Mouse (Mus musculus): ENCODE results near the gene Vangl2. TPM values are rescaled to one million over a fixed set of nuclear protein-coding genes. Genes with fewer than 3 reads are reported as not detected.

The Vangl2 gene
- total RNA-seq (2021) = 10 to 100 TPM; 12.3 to 12.4 TPM

GRCm38 (mm10) chr1:172028394-172029275 lies at the start of gene Vangl2:
TSS of gene Vangl2 (minus strand) at chr1:172028444.
- DNase-seq = no peak

GRCm38 (mm10) chr1:172077981-172078380 lies 49.7 kb upstream of the Vangl2 start:
- no peak for DNase-seq

- no peak for DNase-seq
Measured at GRCm38 (mm10) chr1:172072604-172073003, 44.4 kb upstream of the Vangl2 start.

- no peak for DNase-seq
Measured at GRCm38 (mm10) chr1:172071556-172071955, 43.3 kb upstream of the Vangl2 start.

- DNase-seq = no peak
Measured at GRCm38 (mm10) chr1:172070227-172070626, 42.0 kb upstream of the Vangl2 start.

GRCm38 (mm10) chr1:172064613-172065141 lies 36.4 kb upstream of the Vangl2 start:
- DNase-seq = no peak

- no peak for DNase-seq
Measured at GRCm38 (mm10) chr1:172063291-172064023, 35.2 kb upstream of the Vangl2 start.

- no peak for DNase-seq
Measured at GRCm38 (mm10) chr1:172062101-172062500, 33.9 kb upstream of the Vangl2 start.

GRCm38 (mm10) chr1:172061217-172061616 lies 33.0 kb upstream of the Vangl2 start:
- no peak for DNase-seq

DNA sequence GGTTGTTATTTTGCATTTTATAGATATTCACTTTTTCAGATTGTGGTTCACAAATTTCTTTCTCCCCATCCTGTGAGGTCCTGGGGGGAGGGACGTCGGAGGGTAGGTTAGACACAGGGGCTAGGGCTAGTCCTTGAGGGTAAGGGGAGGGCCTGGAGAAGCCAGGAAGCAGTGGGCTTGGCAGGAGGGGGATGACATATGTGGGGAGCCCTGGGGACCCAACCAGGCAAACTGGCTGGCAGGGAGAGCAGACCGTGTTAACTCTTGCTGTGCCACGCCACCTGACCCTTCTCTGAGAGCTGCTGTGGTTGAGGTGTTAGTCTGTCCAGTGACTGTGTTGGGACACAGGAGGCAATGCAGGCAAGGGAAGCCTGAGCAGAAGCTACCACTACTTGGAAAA lies 32.4 kb upstream of the Vangl2 start:
- no peak for DNase-seq

GRCm38 (mm10) chr1:172058874-172059273 lies 30.6 kb upstream of the Vangl2 start:
- no peak for DNase-seq

DNA sequence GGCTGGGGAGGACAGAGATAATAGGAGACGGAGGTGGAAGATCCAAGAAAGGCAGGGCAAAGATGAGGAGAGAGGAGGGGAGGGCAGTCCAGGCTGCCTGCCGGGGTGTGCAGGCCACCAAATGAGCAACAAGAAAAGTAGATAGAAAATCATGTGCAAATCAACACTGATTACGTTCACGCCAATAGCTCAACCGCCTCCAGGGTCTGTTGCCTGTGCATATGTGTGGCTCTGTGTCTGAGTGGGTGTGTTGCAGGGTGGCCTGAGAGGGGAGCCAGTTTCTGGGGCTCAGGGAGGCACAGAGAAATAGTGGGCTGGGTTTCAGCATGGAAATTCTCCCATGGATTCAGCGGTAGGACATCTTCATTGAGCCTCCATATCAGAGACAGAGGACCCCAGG lies 30.1 kb upstream of the Vangl2 start:
- no peak for DNase-seq

DNA sequence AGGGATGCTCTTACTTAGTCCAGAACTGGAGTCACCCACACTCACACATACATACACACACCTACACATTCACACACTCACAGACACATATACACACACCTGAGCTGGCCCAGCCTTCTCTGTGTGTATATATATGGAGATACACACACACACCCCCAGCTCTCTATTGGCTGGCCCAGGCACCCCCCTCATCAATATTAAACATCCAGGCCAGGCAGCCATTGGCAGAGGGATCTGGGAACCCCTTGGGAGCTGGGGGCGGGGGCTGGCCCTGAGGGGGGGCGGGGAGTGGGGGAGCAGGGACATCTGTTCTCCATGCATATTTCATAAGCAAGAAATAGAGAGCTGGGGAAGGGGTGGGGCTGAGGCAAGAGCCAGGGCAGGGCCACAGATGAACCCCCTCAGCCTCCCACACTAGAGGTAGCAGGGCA lies 29.3 kb upstream of the Vangl2 start, which contains the start of gene Nhlh1:
Gene Nhlh1 (minus strand): TSS at position 83 of the 431 bp plus-strand sequence.
- DNase-seq = no peak

DNA sequence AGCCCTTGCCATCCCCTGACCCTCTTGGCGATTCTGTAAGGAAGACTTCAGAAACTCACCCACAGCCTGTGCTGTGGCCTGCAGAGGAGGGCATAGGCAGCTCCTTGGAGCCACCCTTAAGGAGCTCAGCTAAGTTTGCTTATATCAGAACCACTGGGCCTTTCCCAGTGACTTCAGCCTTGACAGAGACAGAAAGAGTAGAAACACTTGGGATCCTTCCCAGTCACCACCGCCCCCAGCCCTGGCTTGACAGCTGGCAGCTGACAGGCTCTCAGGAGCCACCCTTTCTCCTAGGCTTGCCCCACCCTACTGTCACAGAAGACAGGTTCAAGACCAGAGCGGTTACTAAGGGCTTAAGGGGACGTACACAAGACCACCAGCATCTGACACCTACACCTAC lies 28.0 kb upstream of the Vangl2 start:
- DNase-seq = no peak

DNA sequence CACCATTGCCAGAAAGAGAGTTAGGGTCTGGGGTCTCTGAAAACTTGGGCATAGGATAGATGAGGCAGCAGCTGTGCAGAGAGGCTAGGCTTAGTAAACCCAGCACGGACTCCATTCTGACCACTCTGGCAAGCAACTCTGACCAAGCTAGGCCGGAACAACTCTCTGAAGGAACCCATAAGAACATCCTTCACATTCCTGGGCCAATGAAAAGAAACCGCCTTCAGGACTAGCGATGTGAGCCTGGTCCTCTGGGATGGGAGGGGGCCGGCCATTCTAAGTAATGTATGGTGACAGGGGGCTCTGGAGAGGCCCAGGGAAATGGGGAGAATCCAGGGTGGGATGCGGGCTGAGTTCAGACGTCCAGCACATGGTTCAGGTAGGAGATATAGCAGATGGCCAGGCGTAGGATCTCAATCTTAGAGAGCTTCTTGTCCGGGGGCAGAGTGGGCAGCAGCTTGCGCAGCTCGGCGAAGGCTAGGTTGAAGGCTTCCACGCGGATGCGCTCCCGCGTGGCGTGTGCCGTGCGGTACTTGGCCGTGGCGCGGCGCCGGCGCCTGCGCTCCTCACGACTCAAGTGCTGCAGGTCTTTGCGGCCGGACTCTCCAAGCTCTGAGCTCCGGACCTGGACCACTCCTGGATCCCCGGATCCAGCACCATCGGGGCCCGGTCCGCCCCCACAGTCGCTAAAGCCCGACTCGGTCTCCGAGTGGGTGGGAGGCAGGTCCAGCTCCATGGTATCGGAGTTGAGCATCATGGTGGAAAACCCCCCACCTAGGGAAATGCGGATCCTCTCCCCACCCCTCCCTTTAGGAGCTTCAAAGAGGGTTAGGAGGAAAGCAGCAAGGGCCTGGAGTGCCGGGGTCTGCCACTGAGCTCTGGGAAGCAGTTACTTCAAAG lies 25.5 kb upstream of the Vangl2 start:
- no peak for DNase-seq

DNA sequence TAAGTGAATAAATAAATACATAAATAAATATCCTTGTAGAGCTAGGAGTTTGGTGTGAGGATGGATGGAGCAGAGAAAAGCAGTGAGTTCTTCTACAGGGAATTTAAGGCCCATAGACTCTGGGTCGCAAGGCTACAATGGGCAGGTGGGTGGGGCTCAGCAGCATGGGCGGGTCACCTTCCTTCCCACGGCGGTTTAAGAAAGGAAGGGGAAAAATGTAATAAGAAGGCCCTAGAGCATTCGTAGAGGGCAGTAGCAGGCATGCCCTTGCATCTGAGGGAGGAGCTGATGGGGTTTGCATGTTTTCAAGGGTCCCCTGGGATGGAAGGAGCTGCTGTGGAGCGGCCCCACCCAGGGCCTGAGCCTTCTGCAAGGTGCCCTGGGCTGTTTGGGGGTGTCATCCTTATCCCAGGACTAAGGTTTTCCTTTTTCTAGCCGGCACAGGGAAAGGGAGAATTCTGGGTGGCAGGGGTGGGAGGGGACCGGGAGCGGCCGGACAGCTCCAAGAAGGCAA lies 24.6 kb upstream of the Vangl2 start:
- DNase-seq = no peak

DNA sequence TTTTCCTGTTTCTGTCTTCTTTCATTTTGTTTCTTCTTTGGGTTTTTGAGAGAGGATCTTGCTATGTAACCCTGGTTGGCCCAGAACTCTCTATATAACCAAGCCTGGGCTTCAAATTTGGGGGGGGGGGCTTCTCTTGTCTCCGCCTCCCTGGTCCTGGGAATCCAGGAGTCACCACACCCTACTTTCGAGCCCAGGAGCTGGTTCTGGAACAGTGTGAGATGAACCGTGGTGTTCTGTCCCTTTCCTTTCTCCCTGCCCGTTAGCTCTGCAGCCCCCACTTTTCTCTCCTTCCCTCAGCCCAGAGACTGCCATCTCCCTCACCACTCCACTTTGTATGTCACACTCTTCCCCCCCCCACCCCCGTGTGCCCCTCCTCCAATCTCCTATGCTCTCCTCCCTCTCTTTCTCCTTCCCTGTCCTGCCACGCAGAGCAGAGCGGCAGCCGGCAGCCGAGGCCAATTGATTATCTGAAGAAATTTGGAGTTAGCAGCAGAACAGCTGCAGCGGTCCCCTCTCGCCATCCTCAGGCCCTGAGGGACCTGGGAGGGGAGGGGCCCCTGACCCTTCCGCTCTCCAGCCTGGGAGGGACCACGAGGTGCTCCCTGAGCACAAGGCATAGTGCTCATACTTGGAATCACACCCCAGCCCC lies 21.0 kb upstream of the Vangl2 start:
- DNase-seq = no peak

DNA sequence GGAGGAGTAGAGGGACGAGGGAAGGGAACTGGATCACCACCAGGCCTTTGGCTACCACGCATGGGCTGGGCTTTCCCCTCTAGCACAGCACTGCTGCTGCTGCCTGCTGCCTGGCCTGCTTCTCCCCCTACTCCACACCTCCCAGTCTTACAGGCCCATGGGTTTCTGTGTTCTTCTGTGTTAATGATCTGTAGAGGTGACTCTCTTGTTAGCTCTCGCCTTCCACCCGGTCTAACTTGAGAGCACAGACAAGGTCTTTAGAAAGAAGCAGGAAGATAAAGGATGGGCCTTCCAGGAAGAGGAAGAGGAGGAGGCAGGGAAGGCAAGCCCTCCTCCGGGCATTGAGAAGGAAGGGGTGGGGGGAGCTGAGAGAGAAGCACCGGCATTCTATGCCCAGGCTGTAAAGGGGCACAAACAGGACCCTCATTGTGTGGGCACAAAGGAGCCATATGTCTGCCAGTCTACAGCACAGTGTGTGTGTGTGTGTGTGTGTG lies 20.0 kb upstream of the Vangl2 start:
- no peak for DNase-seq

GRCm38 (mm10) chr1:172046938-172047337 lies 18.7 kb upstream of the Vangl2 start:
- peak; percentile 82 for DNase-seq

DNA sequence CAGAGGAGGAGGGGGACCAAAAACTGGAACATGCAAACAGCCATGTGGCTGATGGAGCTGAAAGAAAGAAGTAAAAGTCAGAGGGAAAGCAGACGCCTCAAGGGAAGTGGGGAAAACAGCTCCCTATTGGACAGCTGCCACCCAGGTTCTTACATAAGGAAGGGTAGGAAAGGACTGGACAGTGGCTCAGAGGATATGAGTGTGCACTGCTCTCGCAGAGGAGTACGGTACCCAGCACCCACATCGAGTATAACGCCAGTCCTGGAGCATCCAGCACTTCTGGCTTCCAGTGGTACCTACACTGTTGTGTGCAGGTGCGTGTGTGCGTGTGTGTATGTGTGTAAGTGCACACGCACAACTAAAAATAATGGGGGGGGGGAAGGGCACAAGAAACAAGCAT lies 18.2 kb upstream of the Vangl2 start:
- no peak for DNase-seq

- DNase-seq = no peak
Measured at GRCm38 (mm10) chr1:172029914-172030313, 1.7 kb upstream of the Vangl2 start.

- DNase-seq = no peak
Measured at GRCm38 (mm10) chr1:172027809-172028102, 488 bp downstream of the Vangl2 start.

All from heart, postnatal 4 days (tissue).